Mouse (Mus musculus) intestine, embryonic 16.5 days (tissue): Measurements from ENCODE around the gene Atp11b. TPM values are rescaled to one million over a fixed set of nuclear protein-coding genes. Genes with fewer than 3 reads are reported as not detected.

Experiments used
- ATAC-seq: fragments of 200-750 bp; cut with Nextera tagmentation; 2 replicates; pipeline ENCODE4 v1.8.0; 2017; ENCODE audit warnings: moderate TSS enrichment, moderate library complexity
- H3K27ac ChIP-seq: fragments of 300-500 bp; sonication (generic); 2 replicates; pipeline ENCODE4 v1.5.1; 2014; ENCODE audit warnings: mild to moderate bottlenecking, low read length
- H3K27me3 ChIP-seq: fragments of 300-500 bp; sonication (generic); replicated peaks from 2 replicates; pipeline ENCODE4 v1.6.1; 2014; ENCODE audit warnings: low read length, control low read depth, mixed read lengths; ENCODE audit not compliant: control insufficient read depth, insufficient read depth
- H3K36me3 ChIP-seq: fragments of 300-500 bp; sonication (generic); 2 replicates; pipeline ENCODE4 v1.6.1; 2014; ENCODE audit warnings: low read length, control low read depth; ENCODE audit not compliant: control insufficient read depth, insufficient read depth
- H3K4me1 ChIP-seq: fragments of 300-500 bp; sonication (generic); 2 replicates; pipeline ENCODE4 v1.6.1; 2014; ENCODE audit warnings: low read length, control low read depth, mixed read lengths; ENCODE audit not compliant: control insufficient read depth, insufficient read depth
- H3K4me2 ChIP-seq: fragments of 300-500 bp; sonication (generic); 2 replicates; pipeline ENCODE4 v1.6.1; 2014; ENCODE audit warnings: low read depth, low read length, control low read depth
- H3K4me3 ChIP-seq: fragments of 300-500 bp; sonication (generic); 2 replicates; pipeline ENCODE4 v1.5.1; 2014; ENCODE audit warnings: mild to moderate bottlenecking, low read length
- H3K9ac ChIP-seq: fragments of 300-500 bp; sonication (generic); 2 replicates; pipeline ENCODE4 v1.6.1; 2014; ENCODE audit warnings: low read depth, low read length
- H3K9me3 ChIP-seq: fragments of 300-500 bp; sonication (generic); 2 replicates; pipeline ENCODE4 v1.6.1; 2016; ENCODE audit warnings: low read length, control low read depth; ENCODE audit not compliant: control insufficient read depth
- WGBS: fragments of 180-500 bp; shearing (Covaris S2); extraction: QIAGEN DNeasy Blood & Tissue Kit; methylation state at CpG from one replicate; pipeline ENCODE4 v1.1.7; 2014; 5-methylcytosine and 5-hydroxymethylcytosine counted together
- polyA plus RNA-seq: library from polyadenylated mRNA; unstranded; fragments of >200 nt; fragmentation: Nextera tagmentation; extraction: Ambion mirVana; gene quantifications from 2 replicates; pipeline ENCODE4 v1.2.1, GENCODE M21; 2015

Gene Atp11b
- polyA plus RNA-seq, 1 experiment from 2014 or later = 34.6 TPM

GRCm38 (mm10) chr3:35751724-35752123 is 2.2 kb upstream of the Atp11b start:
- no peak for ATAC-seq
- Histone ChIP-seq H3K27ac (no peak overlapping the region), H3K4me3 (no peak overlapping the region), H3K9me3 (no peaks in the 10 kb centered on the region), H3K4me1 (no peaks in the 10 kb centered on the region), H3K36me3 (no peaks in the 10 kb centered on the region), H3K4me2 (no peak overlapping the region), H3K27me3 (no peaks in the 10 kb centered on the region), H3K9ac (no peak overlapping the region)
- 44% methylated on average over 2 of the region's 2 CpGs for WGBS

- no peak overlapping the region for H3K27ac ChIP-seq
- 42% methylated on average over 4 of the region's 4 CpGs for whole genome bisulfite sequencing
- ATAC-seq = no peak
Observed at GRCm38 (mm10) chr3:35762735-35763134, 8.8 kb downstream of the Atp11b start.

GRCm38 (mm10) chr3:35764637-35765617 is 11.0 kb downstream of the Atp11b start:
- H3K27ac ChIP-seq = no peak overlapping the region
- ATAC-seq = peak; percentile 64
- H3K27me3 ChIP-seq = no peaks in the 10 kb centered on the region
- WGBS = 67% methylated on average over 7 of the region's 7 CpGs
- H3K36me3 ChIP-seq = no peaks in the 10 kb centered on the region
- H3K4me2 ChIP-seq = no peak overlapping the region
- no peaks in the 10 kb centered on the region for H3K4me1 ChIP-seq
- no peaks in the 10 kb centered on the region for H3K9me3 ChIP-seq
- H3K9ac ChIP-seq = no peak overlapping the region
- H3K4me3 ChIP-seq = no peak overlapping the region

More at GRCm38 (mm10) chr3:35762735-35763134, 8.8 kb downstream of the Atp11b start:
- Histone ChIP-seq H3K9me3 (no peaks in the 10 kb centered on the region), H3K4me2 (no peak overlapping the region), H3K36me3 (no peaks in the 10 kb centered on the region), H3K4me3 (no peak overlapping the region), H3K27me3 (no peaks in the 10 kb centered on the region), H3K4me1 (peaks cover 5% of the 10 kb centered on the region; the same call in 1 of the 2 replicates), H3K9ac (no peak overlapping the region)

- no peak overlapping the region for H3K27ac ChIP-seq
- no peaks in the 10 kb centered on the region for H3K36me3 ChIP-seq
Observed at GRCm38 (mm10) chr3:35779748-35780147, 25.8 kb downstream of the Atp11b start.

GRCm38 (mm10) chr3:35802040-35802439 is 48.1 kb downstream of the Atp11b start:
- Histone ChIP-seq H3K9ac (no peak overlapping the region), H3K27me3 (no peaks in the 10 kb centered on the region), H3K27ac (no peak overlapping the region), H3K36me3 (peaks cover 2% of the 10 kb centered on the region; the same call in 1 of the 2 replicates), H3K4me1 (no peaks in the 10 kb centered on the region), H3K4me3 (no peak overlapping the region), H3K4me2 (no peak overlapping the region), H3K9me3 (no peaks in the 10 kb centered on the region)
- WGBS = 82% methylated on average over 2 of the region's 2 CpGs
- no peak for ATAC-seq

More at GRCm38 (mm10) chr3:35779748-35780147, 25.8 kb downstream of the Atp11b start:
- Histone ChIP-seq H3K4me1 (no peaks in the 10 kb centered on the region), H3K4me2 (no peak overlapping the region), H3K27me3 (no peaks in the 10 kb centered on the region), H3K4me3 (no peak overlapping the region), H3K9ac (no peak overlapping the region), H3K9me3 (no peaks in the 10 kb centered on the region)
- 75% methylated on average over 3 of the region's 3 CpGs for WGBS
- ATAC-seq = no peak

GRCm38 (mm10) chr3:35819887-35820286 is 66.0 kb downstream of the Atp11b start:
- no peak for ATAC-seq
- Histone ChIP-seq H3K4me2 (no peak overlapping the region), H3K27ac (no peak overlapping the region), H3K36me3 (no peaks in the 10 kb centered on the region), H3K9me3 (no peaks in the 10 kb centered on the region), H3K4me1 (no peaks in the 10 kb centered on the region), H3K4me3 (no peak overlapping the region), H3K9ac (no peak overlapping the region), H3K27me3 (no peaks in the 10 kb centered on the region)
- 92% methylated on average over 3 of the region's 3 CpGs for WGBS

- Histone ChIP-seq H3K4me1 (no peaks in the 10 kb centered on the region), H3K27ac (no peak overlapping the region), H3K9ac (no peak overlapping the region), H3K9me3 (no peaks in the 10 kb centered on the region), H3K36me3 (no peaks in the 10 kb centered on the region), H3K27me3 (no peaks in the 10 kb centered on the region), H3K4me3 (no peak overlapping the region), H3K4me2 (no peak overlapping the region)
- ATAC-seq = no peak
- WGBS = 96% methylated on average over 3 of the region's 3 CpGs
Observed at GRCm38 (mm10) chr3:35822036-35822435, 68.1 kb downstream of the Atp11b start.

GRCm38 (mm10) chr3:35849326-35849725 is 95.4 kb downstream of the Atp11b start:
- Histone ChIP-seq H3K4me3 (no peak overlapping the region), H3K4me1 (no peaks in the 10 kb centered on the region), H3K9ac (no peak overlapping the region), H3K4me2 (no peak overlapping the region), H3K27me3 (no peaks in the 10 kb centered on the region), H3K9me3 (no peaks in the 10 kb centered on the region), H3K36me3 (peaks cover 3% of the 10 kb centered on the region; the same call in 1 of the 2 replicates), H3K27ac (no peak overlapping the region)
- 94% methylated on average over 9 of the region's 9 CpGs for WGBS
- no peak for ATAC-seq

- Histone ChIP-seq H3K4me3 (no peak overlapping the region), H3K36me3 (no peaks in the 10 kb centered on the region), H3K4me1 (no peaks in the 10 kb centered on the region), H3K9me3 (no peaks in the 10 kb centered on the region), H3K9ac (no peak overlapping the region), H3K27me3 (no peaks in the 10 kb centered on the region), H3K27ac (no peak overlapping the region), H3K4me2 (no peak overlapping the region)
- ATAC-seq = no peak
Observed at GRCm38 (mm10) chr3:35883267-35883666, 129.4 kb downstream of the Atp11b start.
